Mouse (Mus musculus): ENCODE results near the gene Zfp458. TPM values are rescaled to one million over a fixed set of nuclear protein-coding genes. Genes with fewer than 3 reads are reported as not detected.

Gene Zfp458
- total RNA-seq, 1 experiment: 1.4 TPM

GRCm38 (mm10) chr13:67268568-67269369 is 9.5 kb downstream of the Zfp458 start:
- no peak for TF ChIP-seq CHD2 (IDR thresholded peaks at IDR 0.05; ENCODE audit: low read depth, low read length)
- no peak for TF ChIP-seq ZNF384 (IDR thresholded peaks at IDR 0.05; ENCODE audit: low read depth, low read length)
- peak; percentile 89 for TF ChIP-seq HCFC1 (IDR thresholded peaks at IDR 0.05; ENCODE audit: borderline replicate concordance, insufficient read depth, low read length)
- peak; percentile 54 for DNase-seq (ENCODE audit: low read depth, low spot score)
- H3K4me3 ChIP-seq (ENCODE audit: insufficient read depth in 1 of 2, low read depth in 1 of 2, low read length in 2 of 2, poor library complexity in 1 of 2, severe bottlenecking in 1 of 2): peak overlapping the region; percentile 83 to 95
- H3K27ac ChIP-seq (ENCODE audit: insufficient read depth, low read depth, low read length, poor library complexity, severe bottlenecking): no peak overlapping the region
- in situ Hi-C loops (cut with MboI; ENCODE audit: low sequenced_read_pairs in 2 of 2, unreplicated experiment in 2 of 2): loop anchor here in 1 of 2 experiments (5.0 kb wide), 1 partner anchor 459 kb away; the partner anchor contains the start of gene Zfp65
- H3K36me3 ChIP-seq (ENCODE audit: control insufficient read depth, insufficient read depth, low read length, poor library complexity, severe bottlenecking): no peaks in the 10 kb centered on the region
- H3K9me3 ChIP-seq (ENCODE audit: control insufficient read depth, insufficient read depth, low read depth, low read length): no peaks in the 10 kb centered on the region
- peak overlapping the region; percentile 79 for H3K9ac ChIP-seq (ENCODE audit: insufficient read depth, low read depth, low read length, poor library complexity, severe bottlenecking)
- no peaks in the 10 kb centered on the region for H3K4me1 ChIP-seq (ENCODE audit: control insufficient read depth in 2 of 2, insufficient read depth in 2 of 2, low read length in 2 of 2, poor library complexity in 1 of 2)

GRCm38 (mm10) chr13:67214015-67214607 is 64.2 kb downstream of the Zfp458 start:
- H3K9ac ChIP-seq (ENCODE audit: insufficient read depth, low read depth, low read length, poor library complexity, severe bottlenecking): no peak overlapping the region
- H3K4me1 ChIP-seq (ENCODE audit: control insufficient read depth in 2 of 2, insufficient read depth in 2 of 2, low read length in 2 of 2, poor library complexity in 1 of 2): no peaks in the 10 kb centered on the region
- DNase-seq (ENCODE audit: low read depth, low spot score): no peak
- H3K27ac ChIP-seq (ENCODE audit: insufficient read depth, low read depth, low read length, poor library complexity, severe bottlenecking): no peak overlapping the region
- in situ Hi-C loops (cut with MboI; ENCODE audit: low sequenced_read_pairs in 2 of 2, unreplicated experiment in 2 of 2): no loop called here
- H3K4me3 ChIP-seq (ENCODE audit: insufficient read depth in 1 of 2, low read depth in 1 of 2, low read length in 2 of 2, poor library complexity in 1 of 2, severe bottlenecking in 1 of 2): peak overlapping the region in 1 of 2 experiments; percentile 26; a peak in 1 of 4 replicates
- TF ChIP-seq ZC3H11A (IDR thresholded peaks at IDR 0.05; ENCODE audit: borderline replicate concordance, low read depth, low read length) (no peak), HCFC1 (IDR thresholded peaks at IDR 0.05; ENCODE audit: borderline replicate concordance, insufficient read depth, low read length) (no peak), ZNF384 (IDR thresholded peaks at IDR 0.05; ENCODE audit: low read depth, low read length) (peak; percentile 70), MAFK (IDR thresholded peaks at IDR 0.05; ENCODE audit: insufficient read depth, low read depth, low read length) (no peak)
- H3K36me3 ChIP-seq (ENCODE audit: control insufficient read depth, insufficient read depth, low read length, poor library complexity, severe bottlenecking): no peaks in the 10 kb centered on the region
- peaks cover 2% of the 10 kb centered on the region; the same call in 1 of the 2 replicates for H3K9me3 ChIP-seq (ENCODE audit: control insufficient read depth, insufficient read depth, low read depth, low read length)

Other genes starting within 250 kb of the Zfp458 start
- gene Zfp712, start 217.3 kb downstream of the Zfp458 start, total RNA-seq (2012; rRNA removed): 0.54 and 0.63 TPM in 2 replicates
- gene Zfp708, start 180.5 kb downstream of the Zfp458 start, total RNA-seq (2012; rRNA removed): 0.49 and 0.58 TPM in 2 replicates
- gene Gm28557, start 169.9 kb downstream of the Zfp458 start, total RNA-seq (2012; rRNA removed): 3.6 and 3.7 TPM in 2 replicates
- 0.89 and 1.1 TPM in 2 replicates for gene Rslcan18, start 162.2 kb downstream of the Zfp458 start, total RNA-seq (2012; rRNA removed)
- gene Zfp759, start 156.8 kb downstream of the Zfp458 start, total RNA-seq (2012; rRNA removed): 3.8 and 4.8 TPM in 2 replicates
- 2.9 and 3.5 TPM in 2 replicates for gene Rsl1, start 105.3 kb downstream of the Zfp458 start, total RNA-seq (2012; rRNA removed)
- 0.45 and 0.58 TPM in 2 replicates for gene Zfp455, start 84.0 kb downstream of the Zfp458 start, total RNA-seq (2012; rRNA removed)
- gene Zfp457, start 28.0 kb upstream of the Zfp458 start, total RNA-seq (2012; rRNA removed): 1.2 TPM in 2 replicates
- 3.5 and 4.3 TPM in 2 replicates for gene Zfp595, start 54.1 kb upstream of the Zfp458 start, total RNA-seq (2012; rRNA removed)
- not detected in 2 replicates for gene Gm28044, start 82.1 kb upstream of the Zfp458 start, total RNA-seq (2012; rRNA removed)
- gene Zfp953, start 82.1 kb upstream of the Zfp458 start, total RNA-seq (2012; rRNA removed): 6.1 and 6.9 TPM in 2 replicates
- 0.74 and 0.80 TPM in 2 replicates for gene Gm28041, start 97.3 kb upstream of the Zfp458 start, total RNA-seq (2012; rRNA removed)
- 1.9 and 2.3 TPM in 2 replicates for gene Zfp456, start 97.3 kb upstream of the Zfp458 start, total RNA-seq (2012; rRNA removed)
- gene Zfp429, start 121.4 kb upstream of the Zfp458 start, total RNA-seq (2012; rRNA removed): 4.3 and 10.1 TPM in 2 replicates
- gene Zfp459, start 143.0 kb upstream of the Zfp458 start, total RNA-seq (2012; rRNA removed): 15.7 and 25.5 TPM in 2 replicates
- 11.5 and 16.8 TPM in 2 replicates for gene Zfp874a, start 173.2 kb upstream of the Zfp458 start, total RNA-seq (2012; rRNA removed)
- 6.3 and 12.1 TPM in 2 replicates for gene Zfp874b, start 205.8 kb upstream of the Zfp458 start, total RNA-seq (2012; rRNA removed)
- 4.2 and 5.4 TPM in 2 replicates for gene Zfp58, start 222.1 kb upstream of the Zfp458 start, total RNA-seq (2012; rRNA removed)
- gene Gm26965, start 247.7 kb upstream of the Zfp458 start, total RNA-seq (2012; rRNA removed): 0.18 TPM in 1 of 2 replicates, not detected in the other
- 12.6 and 14.6 TPM in 2 replicates for gene Zfp87, start 247.7 kb upstream of the Zfp458 start, total RNA-seq (2012; rRNA removed)